ENCODE assay signal across 8 mouse cellular contexts in the genomic region with DNA sequence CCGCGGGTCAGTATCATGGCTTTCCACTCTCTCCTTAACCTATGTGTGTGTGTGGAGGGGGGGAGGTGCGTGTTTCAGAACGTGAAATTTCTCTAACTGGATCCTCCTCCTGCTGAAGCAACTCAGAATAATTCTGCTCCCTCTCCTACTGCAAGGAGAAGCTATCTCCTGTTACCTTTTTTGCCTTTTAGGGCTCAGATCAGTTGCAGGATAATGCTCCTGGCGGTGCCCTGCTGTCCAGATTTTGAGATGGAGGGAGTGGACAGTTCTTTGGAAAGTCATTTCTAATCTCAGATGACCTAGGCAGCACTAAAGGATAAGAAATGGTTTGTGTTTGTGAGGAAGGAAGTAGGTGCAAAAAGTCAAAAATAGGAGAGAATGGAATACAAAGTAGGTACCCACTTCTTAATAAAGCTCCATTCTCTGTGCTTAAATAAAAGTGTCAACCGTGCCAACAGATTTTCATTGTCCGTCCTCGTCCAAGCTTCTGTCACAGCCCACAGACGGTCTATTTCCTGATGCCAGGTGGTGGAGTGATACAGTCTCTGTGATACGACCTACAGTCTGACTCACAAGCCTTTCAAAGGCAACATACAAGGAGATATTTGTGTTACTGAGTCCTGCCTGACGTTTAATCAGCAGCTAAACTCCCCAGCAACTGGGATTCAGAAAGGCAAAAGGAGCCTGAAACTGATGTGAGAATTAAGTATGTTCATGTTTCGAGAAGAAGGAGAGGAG. TPM values are rescaled to one million over a fixed set of nuclear protein-coding genes. Genes with fewer than 3 reads are reported as not detected.
DNase-seq lines count a peak whose midpoint lies in the region; ATAC-seq lines count a peak whose summit lies in the region.

No protein-coding gene starts in this region.

- H3K4me1 ChIP-seq in intestine, embryonic 14.5 days (replicated peaks; ENCODE audit: control insufficient read depth, insufficient read depth, low read length) = no peaks in the 10 kb centered on the region
- peaks cover 3% of the 10 kb centered on the region; the same call in 1 of the 2 replicates for H3K4me1 ChIP-seq in midbrain, embryonic 11.5 days (ENCODE audit: control insufficient read depth, insufficient read depth, low read length)

- no peaks in the 10 kb centered on the region for H3K36me3 ChIP-seq in intestine, embryonic 14.5 days (ENCODE audit: control insufficient read depth, insufficient read depth, low read length)
- H3K36me3 ChIP-seq in midbrain, embryonic 11.5 days (ENCODE audit: control insufficient read depth, insufficient read depth, low read length) = no peaks in the 10 kb centered on the region

- ATAC-seq in CD4-positive, CD25-positive, alpha-beta regulatory T cell, adult 4 months = no peak
- ATAC-seq in intestine, embryonic 14.5 days (replicated peaks; ENCODE audit: low FRiP score, low TSS enrichment, low read depth) = no peak
- ATAC-seq in midbrain, embryonic 11.5 days (ENCODE audit: low FRiP score) = no peak

- WGBS in intestine, embryonic 14.5 days = 34% methylated on average over 12 of the region's 12 CpGs
- WGBS in midbrain, embryonic 11.5 days = 35% methylated on average over 12 of the region's 12 CpGs

- DNase-seq in CD4-positive, CD25-positive, alpha-beta regulatory T cell, adult 2 months (ENCODE audit: low read depth, low spot score) = peak; percentile 7
- peak; percentile 79 for DNase-seq in right cerebral cortex, adult 18-20 months
- DNase-seq in right cerebral cortex, postnatal 14 days = no peak
- no peak for DNase-seq in intestine, embryonic 14.5 days (ENCODE audit: low spot score)
- peak; percentile 86 for DNase-seq in midbrain, embryonic 11.5 days (ENCODE audit: low spot score, missing footprints)
- no peak for DNase-seq in adrenal gland, postnatal 4 days (ENCODE audit: low spot score in 2 of 2)
- no peak for DNase-seq in B cell, adult 2 months

- H3K27me3 ChIP-seq in intestine, embryonic 14.5 days (replicated peaks; ENCODE audit: control insufficient read depth, insufficient read depth, low read length) = peaks cover 36% of the 10 kb centered on the region
- peaks cover 25% of the 10 kb centered on the region for H3K27me3 ChIP-seq in midbrain, embryonic 11.5 days (ENCODE audit: control insufficient read depth, insufficient read depth, low read length)

- H3K4me2 ChIP-seq in intestine, embryonic 14.5 days (ENCODE audit: low read length) = peak overlapping the region; percentile 99
- H3K4me2 ChIP-seq in midbrain, embryonic 11.5 days = peak overlapping the region; percentile 98

- peak overlapping the region; percentile 48 for H3K9ac ChIP-seq in intestine, embryonic 14.5 days (ENCODE audit: low read length)
- peak overlapping the region; percentile 63 for H3K9ac ChIP-seq in midbrain, embryonic 11.5 days (ENCODE audit: low read length)

- no peaks in the 10 kb centered on the region for H3K9me3 ChIP-seq in intestine, embryonic 14.5 days (ENCODE audit: control insufficient read depth, low read length)
- no peaks in the 10 kb centered on the region for H3K9me3 ChIP-seq in midbrain, embryonic 11.5 days (ENCODE audit: control insufficient read depth, low read length)

- peak overlapping the region; percentile 56 for H3K4me3 ChIP-seq in intestine, embryonic 14.5 days (ENCODE audit: low read depth, low read length)
- H3K4me3 ChIP-seq in midbrain, embryonic 11.5 days (ENCODE audit: low read depth, low read length) = peak overlapping the region; percentile 63

- H3K27ac ChIP-seq in intestine, embryonic 14.5 days (ENCODE audit: low read depth) = no peak overlapping the region
- no peak overlapping the region for H3K27ac ChIP-seq in midbrain, embryonic 11.5 days (ENCODE audit: low read depth, low read length)

RNA-seq across cellular contexts. Expression of gene Ephx4, which starts 1.6 kb away (rescaled TPM):
- under 1 TPM in 1 of 2 experiments, not detected in 1; 0.42 TPM for polyA plus RNA-seq in CD4-positive, CD25-positive, alpha-beta regulatory T cell, adult 4 months (2017; shearing (Covaris generic))
- 0.55 and 0.93 TPM in 2 replicates for polyA plus RNA-seq in intestine, embryonic 14.5 days (2014; fragmentation: Nextera tagmentation; extraction: Ambion mirVana)
- 0.72 and 0.75 TPM in 2 replicates for polyA plus RNA-seq in midbrain, embryonic 11.5 days (2014; fragmentation: Nextera tagmentation; extraction: Ambion mirVana)
- 1 to 10 TPM; 1.4 to 1.5 TPM for total RNA-seq in adrenal gland, postnatal 4 days (2021)

RNA-seq across cellular contexts. Expression of gene Lpcat2b, which starts 27.2 kb away (rescaled TPM):
- polyA plus RNA-seq in CD4-positive, CD25-positive, alpha-beta regulatory T cell, adult 4 months (2017; shearing (Covaris generic)) = not detected
- polyA plus RNA-seq in intestine, embryonic 14.5 days (2014; fragmentation: Nextera tagmentation; extraction: Ambion mirVana) = not detected in 2 replicates
- polyA plus RNA-seq in midbrain, embryonic 11.5 days (2014; fragmentation: Nextera tagmentation; extraction: Ambion mirVana) = not detected in 2 replicates
- not detected for total RNA-seq in adrenal gland, postnatal 4 days (2021)

RNA-seq across cellular contexts. Expression of gene Btbd8, which starts 33.7 kb away (rescaled TPM):
- polyA plus RNA-seq in CD4-positive, CD25-positive, alpha-beta regulatory T cell, adult 4 months (2017; shearing (Covaris generic)) = 1 to 10 TPM; 8.9 to 9.7 TPM
- 4.7 and 5.4 TPM in 2 replicates for polyA plus RNA-seq in intestine, embryonic 14.5 days (2014; fragmentation: Nextera tagmentation; extraction: Ambion mirVana)
- 10.0 and 11.2 TPM in 2 replicates for polyA plus RNA-seq in midbrain, embryonic 11.5 days (2014; fragmentation: Nextera tagmentation; extraction: Ambion mirVana)
- 10 to 100 TPM; 12.6 to 13.8 TPM for total RNA-seq in adrenal gland, postnatal 4 days (2021)

Comparison
In these comparisons a context has a peak if more than half of its experiments do, and no peak if none do; other contexts are left out.
1. DNase-seq: peak in CD4-positive, CD25-positive, alpha-beta regulatory T cell, adult 2 months (single experiment), right cerebral cortex, adult 18-20 months (single experiment) and midbrain, embryonic 11.5 days (single experiment); none in right cerebral cortex, postnatal 14 days (single experiment), intestine, embryonic 14.5 days (single experiment), adrenal gland, postnatal 4 days (0 of 2) and B cell, adult 2 months (0 of 2).